Mouse (Mus musculus): ENCODE measurements at regions not wholly inside any gene's neighbourhood (a gene's known extent, or its start where the extent isn't known, plus 50 kb on each side); places are given as distances from the start of the nearest gene placed in this dataset.
A peak's percentile ranks its signal among the peaks of the same experiment; 100 is the strongest.

DNA sequence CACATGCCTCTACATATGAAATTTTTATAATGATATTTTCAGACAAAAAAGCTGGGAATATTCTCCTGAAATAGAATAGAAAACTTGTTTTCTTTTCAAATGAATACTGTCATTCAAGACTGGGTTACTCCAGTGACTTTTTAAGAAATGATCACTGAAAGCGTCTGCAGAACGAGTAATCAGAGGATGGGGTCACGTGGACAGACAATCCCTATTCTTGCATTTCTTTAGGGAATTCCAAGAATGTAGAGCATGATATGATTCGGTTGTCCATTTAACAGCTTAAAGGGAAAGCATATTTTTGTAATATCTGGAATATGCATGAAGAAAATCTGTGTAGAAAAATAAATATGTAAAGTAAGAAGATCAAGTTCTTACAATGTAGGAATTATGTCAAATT lies 65.6 kb downstream of the 4933402N22Rik start:
- DNase-seq (ENCODE audit: low spot score in 2 of 2), result no peak

DNA sequence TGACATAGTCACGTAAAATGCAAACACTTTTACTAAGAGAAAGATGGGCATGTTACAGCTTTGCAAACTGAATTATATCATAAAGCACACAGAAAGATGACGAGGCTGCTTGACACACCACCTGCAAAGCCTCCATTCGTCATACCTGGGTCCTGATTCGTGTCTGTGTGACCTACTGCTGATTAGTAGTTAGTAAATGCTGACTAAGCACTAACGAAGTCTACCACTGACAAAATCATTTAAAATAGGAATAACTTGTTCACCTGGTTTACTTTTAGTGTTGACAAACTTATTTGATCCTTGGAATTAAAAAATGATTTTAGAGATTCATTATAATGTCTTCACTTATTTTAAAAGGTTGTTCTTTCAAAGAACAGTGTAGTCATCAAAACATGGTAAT lies 71.3 kb downstream of the 4933402N22Rik start:
- DNase-seq (ENCODE audit: low spot score in 2 of 2), result no peak

DNA sequence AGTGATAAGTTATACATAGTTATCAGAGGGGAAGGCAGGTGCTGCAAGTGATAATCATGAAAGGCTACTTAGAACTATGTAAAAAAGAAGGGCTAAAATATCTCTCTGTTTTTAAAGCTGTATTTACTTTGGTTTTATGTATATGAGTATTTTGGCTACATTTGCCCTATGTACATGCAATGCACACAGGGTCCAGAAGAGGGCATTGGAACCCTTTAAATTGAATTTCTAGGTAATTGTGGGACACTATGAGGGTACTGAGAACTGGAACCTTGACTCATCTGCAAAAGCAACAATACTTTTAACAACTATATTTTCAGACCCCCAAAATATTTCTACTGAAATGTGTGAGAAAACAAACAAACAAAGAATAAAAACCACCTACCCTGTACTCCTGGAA lies 82.9 kb downstream of the 4933402N22Rik start:
- DNase-seq (ENCODE audit: low spot score in 2 of 2), result no peak

DNA sequence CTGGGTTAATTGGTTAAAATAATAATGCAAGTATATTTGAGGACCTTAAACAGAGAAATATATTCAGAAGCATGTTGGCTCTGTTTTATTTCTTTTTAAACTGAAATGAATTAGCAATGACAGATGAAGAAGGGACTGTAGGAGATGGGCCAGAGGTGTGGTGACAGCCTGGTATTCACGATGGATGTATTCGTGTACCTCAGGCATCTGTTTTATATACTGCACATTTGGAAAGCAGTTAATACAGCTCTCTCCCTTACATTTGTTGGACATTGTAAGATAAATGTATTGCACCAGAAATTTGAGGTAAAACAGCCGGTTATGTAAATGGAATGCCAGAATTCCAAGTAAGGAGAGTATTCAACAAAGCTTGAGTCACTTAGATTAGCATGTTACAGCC lies 88.6 kb downstream of the 4933402N22Rik start:
- DNase-seq (ENCODE audit: low spot score in 2 of 2), result no peak

DNA sequence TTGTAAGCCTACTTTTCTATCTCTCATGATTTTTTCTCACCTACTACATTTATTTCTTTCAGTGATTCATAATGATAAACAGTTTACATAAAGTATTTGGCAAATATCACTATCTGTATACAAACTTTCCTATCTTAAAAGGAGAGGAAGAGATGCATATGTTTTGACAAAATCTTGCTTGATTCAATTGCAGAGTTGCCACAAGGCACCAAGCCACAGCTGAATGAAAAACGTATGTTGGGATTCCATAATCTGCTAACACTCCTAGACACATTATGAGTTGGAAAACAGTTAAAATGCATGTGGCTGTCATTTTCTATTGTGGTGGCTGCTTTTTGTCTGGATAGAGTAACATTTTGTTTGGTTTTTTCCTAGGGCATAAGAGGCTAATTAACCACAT lies 98.5 kb downstream of the 4933402N22Rik start:
- no peak for DNase-seq (ENCODE audit: low spot score in 2 of 2)

DNA sequence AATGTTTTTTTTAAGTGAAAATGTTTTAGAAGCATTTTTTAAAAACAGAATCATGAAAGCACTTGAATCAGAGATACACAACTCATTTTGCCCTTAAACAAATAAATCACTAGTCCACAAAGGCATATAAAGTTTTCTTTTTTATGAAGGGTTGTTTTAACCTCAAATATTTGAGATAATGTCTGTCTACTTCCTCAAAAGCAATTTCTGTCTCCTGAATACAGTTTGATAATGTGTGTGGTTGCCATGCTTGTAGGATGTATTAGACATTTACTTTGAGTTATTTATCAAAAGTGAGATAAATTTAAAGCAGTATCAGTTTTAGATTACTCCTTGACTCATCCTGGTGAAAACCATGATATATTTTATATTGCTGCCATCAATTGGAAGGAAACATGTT lies 102.6 kb downstream of the 4933402N22Rik start:
- DNase-seq (ENCODE audit: low spot score in 2 of 2), result no peak

DNA sequence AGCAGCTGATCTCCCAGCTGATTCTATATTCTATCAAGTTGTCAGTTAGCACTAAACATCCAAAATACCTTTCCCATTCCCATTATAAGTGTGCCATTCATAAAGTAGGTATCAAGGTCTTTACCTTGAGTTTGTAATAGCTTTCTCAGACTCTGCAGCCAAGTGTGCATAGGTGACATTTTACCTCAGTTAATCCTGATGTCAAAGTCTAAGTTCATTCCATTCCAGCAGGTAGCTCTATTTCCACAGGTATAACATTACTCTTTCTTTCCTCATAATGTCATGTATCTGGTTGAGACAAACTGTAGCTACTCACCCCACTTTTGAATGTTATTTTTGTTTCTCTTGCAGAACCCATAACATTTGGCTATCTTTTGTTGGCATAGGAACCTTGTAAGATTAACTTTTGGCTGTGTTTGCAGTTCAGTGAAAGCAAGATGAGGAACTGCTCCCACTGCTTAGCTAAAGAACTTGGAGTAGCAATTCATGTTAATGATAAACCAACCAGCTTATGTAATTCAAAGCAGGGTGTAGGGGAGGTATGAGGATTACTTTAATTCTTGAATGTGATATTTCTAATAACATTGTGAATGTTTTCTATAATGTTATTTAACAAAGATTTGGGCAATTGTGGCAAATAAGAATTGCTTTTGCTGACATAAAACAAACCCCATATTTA lies 107.0 kb downstream of the 4933402N22Rik start:
- no peak for DNase-seq (ENCODE audit: low spot score in 2 of 2)

DNA sequence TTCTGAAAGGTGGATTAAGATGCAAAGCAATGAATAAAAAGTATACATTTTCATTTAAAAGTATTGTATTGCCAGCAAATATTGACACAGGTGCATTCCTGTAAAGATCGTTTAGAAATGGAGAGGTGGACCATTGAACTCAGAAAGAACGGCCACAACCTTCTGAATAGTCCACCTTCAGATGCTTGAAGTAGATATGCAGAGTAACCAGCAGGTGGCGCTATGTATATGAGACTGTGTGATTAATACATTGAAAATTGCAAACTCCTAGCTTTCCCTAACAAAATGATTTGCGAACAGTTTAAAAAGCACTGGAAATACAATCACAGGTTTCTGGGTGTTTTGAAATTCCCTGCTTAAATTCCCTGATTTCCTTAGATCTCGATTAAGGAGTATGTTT lies 112.2 kb downstream of the 4933402N22Rik start:
- peak in 1 of 2 experiments; percentile 51 for DNase-seq (ENCODE audit: low spot score in 2 of 2)

DNA sequence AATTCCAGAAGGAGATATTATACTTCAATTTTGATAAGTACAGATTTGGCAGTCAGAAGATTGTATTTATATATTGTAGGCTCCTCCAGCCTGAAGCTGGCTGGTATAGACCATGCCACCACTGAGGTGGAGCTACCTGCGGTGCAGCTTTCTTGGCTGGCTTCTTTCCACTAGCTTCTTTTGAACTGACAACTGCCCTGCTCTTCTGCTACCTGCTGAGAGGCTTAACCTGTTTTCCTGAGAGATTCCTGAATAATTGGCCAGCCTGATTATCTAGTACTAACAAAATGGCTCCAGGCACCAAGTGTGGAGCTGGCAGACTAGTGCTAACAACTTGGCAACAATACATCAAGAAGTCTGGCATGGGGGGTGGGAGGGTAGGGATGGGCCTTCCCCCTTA lies 132.0 kb downstream of the 4933402N22Rik start:
- DNase-seq (ENCODE audit: low spot score in 2 of 2), result no peak

DNA sequence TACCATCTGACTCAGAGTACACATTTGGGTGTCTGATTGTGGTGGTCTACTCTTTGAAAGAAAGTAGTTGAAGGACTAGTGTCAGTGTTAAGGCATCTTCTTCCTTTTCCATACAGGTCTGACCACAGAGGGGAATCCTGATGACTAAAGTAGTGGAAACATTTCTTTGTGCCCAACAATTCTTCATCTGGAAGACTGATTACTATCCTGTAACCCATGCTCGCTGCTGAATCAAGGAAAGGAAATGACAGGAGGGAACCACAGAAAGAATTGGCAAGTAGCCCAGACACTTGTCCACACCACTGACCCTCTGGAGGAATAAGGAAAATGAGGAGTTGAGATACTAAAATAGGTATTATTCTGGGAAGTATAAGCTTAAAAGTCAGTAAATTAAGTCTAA lies 162.3 kb downstream of the 4933402N22Rik start:
- no peak for DNase-seq (ENCODE audit: low spot score in 2 of 2)

DNA sequence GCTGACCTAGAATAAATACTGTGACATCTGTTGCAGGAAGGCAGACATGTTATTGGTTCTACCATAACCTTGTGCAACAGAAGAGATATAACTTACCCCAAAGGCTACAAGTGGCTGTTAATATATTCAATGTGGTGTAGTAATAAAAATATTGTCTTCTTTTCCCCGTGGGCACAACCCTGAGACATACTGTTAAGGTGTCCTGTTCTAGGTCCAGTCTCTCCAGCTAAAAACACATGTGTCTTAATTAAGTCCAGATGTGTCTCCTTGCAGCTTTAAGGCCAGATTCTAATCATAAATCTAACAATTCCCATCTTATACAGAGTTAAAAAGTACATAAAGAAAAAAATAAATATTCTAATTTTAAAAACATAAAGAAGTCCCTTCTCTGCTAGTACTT lies 175.8 kb downstream of the 4933402N22Rik start:
- DNase-seq (ENCODE audit: low spot score in 2 of 2), result no peak

DNA sequence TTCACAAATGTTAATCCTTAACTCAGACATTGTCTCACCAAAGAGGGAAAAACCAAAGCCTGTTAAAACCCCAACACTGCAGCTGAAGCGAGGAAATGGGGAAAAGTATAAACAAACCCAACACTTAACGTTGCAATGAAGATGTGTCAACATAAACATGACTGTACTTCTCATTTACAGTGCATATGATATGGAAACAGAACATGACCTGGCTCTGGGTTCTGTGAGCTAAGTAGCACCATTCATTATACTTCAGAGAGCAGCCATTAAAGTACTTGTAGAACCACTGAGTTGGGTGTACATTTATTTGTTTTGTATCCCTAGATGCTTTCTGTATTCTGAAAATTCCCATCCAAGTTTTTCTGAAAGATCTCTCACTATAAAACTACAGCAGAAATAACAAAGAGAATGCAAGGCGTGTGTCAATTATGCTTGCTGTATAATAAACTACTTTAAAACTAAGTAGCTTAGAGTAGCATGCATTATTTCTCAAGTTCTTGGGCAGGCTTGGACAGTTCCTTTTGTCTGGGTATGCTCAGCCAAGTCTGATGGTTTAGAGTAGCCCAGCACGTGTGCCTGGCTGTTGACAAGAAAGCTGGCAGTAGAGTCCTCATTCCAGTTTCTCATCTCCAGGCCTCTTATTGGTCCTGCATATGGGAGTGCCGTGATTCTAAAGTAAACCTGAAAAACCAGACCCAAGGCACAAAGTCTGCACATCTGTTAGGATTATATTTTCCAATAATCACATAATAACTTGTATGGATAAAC lies 198.9 kb downstream of the 4933402N22Rik start:
- DNase-seq (ENCODE audit: low spot score in 2 of 2), result no peak

DNA sequence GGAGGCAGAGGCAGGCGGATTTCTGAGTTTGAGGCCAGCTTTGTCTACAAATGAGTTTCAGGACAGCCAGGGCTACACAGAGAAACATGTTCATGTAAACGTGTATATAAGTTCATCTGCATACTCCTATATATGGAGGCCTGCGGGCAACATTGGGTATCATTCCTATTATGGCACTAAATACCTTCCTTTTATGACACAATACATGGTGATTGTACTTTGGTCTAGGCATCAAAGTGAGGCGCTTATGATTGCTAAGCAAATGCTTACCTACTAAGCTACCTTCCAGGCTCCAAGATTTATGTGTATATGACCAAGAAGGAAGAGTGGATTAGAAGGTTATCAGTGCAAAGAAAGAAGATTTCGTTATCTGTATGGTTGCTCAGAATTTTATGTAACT lies 207.1 kb downstream of the 4933402N22Rik start:
- no peak for DNase-seq (ENCODE audit: low spot score in 2 of 2)

DNA sequence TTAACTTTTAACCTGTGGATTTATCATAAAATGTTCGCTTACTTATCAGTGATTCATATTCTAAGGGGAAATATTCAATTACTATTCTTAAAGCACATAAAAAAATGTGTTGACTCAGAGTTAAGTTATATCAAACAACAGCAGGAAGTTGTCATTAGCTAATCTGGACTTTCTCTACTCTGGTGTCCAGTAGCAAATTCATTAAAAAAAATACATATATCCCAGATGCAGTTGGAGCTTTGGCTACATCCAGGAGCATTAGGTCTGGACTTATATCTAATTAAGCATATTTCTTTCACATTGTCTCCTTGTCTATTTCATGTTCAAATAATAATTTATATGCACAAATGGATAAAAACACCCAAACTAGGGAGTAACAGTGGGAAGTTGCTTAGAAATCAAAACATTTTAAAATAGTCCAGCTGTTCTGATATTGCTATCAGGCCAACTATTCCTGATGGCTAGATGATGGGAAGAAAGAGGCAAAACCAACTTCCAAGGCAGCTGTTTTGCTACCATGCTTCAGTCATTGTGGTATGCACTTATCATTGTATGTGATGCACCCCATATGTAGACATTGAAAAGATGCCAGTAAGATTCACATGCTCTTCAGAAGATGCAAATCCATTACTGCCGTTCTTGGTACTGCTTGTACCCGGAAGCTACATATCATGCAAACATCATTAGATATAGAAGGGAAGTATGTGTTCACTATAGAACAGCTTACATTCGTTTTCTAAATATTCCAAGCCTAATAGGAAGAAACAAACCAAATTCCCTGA lies 209.8 kb downstream of the 4933402N22Rik start:
- DNase-seq (ENCODE audit: low spot score in 2 of 2), result no peak

DNA sequence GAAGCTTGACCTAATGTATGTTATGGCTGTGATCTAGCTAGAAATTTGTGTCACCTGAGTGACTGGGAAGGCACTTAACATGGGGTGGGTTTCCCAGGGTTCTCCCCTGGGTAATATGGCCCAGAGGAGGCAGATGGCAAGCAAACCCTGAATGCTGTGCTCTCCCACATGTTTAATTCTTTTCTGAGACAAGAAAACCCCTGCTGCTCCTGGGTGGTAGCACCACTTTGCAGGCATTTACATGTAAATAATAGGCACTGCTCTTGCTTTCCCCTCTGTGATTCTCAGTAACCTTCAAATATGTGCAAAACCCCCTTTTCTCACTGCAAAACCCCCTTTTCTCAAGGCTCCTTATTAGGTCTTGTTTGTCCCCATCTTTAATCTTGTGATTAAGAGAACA lies 221.1 kb downstream of the 4933402N22Rik start:
- DNase-seq (ENCODE audit: low spot score in 2 of 2), result no peak

DNA sequence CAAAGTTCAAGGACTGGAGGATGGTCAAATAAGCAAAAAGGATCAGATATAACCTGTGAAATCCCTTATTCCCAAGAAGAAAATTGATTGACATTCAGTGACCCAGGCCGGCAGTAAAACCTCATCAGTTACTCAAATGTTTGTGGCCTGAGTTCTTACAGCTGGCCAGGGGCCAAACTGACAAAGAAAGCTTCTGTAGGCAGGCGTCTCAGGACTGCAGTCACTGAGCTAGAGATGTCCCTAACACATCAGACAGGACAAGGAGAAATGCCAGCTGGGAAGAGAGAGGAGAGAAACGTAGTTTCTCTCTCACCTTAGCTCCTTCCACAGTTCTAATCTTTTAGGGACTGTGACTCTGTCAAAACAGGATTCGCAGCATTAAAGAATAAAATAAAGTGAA lies 229.9 kb upstream of the Sema3d start:
- no peak for DNase-seq (ENCODE audit: low spot score in 2 of 2)

DNA sequence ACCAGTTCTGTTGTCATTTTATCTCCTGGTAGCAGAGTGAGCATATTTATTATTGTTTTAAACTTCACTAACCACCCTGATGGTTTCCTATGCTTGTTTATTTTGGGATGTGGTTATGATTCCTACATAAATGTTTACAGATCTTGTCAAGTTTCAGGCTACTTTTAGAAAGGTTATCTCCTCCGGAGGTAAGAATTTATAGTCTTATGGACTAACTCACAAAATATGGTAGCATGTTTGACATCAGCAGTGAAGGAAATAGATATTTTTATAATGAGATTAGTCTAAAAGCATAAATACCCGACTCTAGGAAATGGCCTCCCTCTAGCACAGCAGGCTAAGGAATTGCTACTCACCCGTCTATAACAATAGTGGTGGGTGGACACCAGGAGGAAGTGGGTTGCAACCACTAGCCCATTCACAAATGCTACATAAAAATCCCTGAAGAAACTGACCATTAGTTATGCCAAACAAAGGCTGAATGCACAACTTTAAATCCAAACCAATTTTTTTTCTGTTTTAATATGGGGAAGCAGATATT lies 228.6 kb upstream of the Sema3d start:
- DNase-seq (ENCODE audit: low spot score in 2 of 2), result no peak

DNA sequence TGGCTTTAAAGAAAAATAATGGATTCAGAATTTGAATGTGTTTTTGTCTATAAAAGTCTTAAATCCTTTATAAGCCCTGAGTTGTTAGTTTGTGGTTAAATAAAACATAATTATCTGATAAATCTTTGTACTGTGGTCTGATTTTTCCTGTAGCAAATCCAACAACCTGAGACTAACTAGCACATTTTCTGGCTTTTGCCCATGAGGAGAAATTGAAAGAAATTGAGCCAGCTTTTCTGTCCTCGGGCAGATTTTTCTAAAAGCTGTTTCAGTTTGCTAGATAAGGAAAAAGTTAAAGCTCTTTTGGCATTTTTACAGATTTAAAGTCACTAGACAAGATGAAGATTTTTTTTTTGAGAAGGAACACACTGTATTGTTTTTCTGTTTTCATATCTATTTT lies 191.5 kb upstream of the Sema3d start:
- DNase-seq (ENCODE audit: low spot score in 2 of 2), result no peak

DNA sequence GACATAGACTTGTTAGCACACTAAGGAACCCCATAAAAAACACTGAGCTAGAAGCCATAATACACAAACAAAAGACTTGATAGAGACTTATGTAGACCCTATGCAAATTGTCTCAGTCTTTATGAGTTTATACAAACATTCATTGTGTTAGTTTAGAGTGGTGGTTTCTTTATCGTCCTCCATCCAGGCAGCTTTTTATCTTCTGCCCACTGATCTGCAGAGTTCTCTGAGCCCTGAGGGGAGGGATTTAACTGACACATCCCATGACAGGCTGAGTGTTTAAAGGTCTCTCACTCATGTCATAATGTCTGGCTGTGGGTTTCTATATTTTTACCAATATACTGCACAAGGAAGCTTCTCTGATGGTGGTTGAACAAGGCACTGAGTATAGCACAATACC lies 175.7 kb upstream of the Sema3d start:
- no peak for DNase-seq (ENCODE audit: low spot score in 2 of 2)

DNA sequence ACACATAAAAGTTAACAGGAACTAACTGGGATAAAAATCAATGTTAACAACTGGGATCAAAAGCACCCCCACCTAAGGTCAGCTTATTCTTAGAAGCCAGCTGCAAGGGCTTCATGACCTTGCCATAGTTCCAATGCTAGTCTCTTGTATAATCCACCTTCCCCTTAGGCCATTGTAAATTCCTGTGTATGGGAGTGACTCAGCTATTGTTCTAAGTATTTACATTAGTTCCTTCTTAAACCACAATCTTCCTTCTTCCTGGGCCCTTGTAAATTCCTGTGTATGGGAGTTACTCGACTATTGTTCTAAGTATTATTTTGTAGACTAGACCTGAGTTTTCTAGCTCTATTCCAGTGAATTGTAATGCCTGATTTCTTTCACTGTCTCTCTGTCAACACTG lies 173.6 kb upstream of the Sema3d start:
- DNase-seq (ENCODE audit: low spot score in 2 of 2), result no peak

DNA sequence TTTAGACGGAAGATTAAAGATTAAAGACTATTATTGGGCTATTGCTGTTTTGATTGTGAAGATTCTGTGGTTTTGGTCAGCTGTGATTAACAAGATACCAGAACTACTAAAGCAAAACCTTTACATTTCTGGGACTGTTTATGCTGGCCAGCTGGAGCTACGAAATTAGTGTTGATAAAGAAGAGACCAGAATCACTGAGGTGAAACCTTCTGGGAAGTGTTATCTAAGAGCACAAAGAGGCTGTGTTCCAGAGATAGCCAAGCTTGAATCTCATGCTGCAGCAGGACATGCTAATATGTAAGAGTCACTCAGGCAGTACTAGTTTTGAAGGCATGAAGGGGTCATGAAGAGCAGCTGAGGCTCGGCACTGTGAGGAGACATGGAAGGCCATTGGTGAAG lies 169.7 kb upstream of the Sema3d start:
- DNase-seq (ENCODE audit: low spot score in 2 of 2), result no peak

DNA sequence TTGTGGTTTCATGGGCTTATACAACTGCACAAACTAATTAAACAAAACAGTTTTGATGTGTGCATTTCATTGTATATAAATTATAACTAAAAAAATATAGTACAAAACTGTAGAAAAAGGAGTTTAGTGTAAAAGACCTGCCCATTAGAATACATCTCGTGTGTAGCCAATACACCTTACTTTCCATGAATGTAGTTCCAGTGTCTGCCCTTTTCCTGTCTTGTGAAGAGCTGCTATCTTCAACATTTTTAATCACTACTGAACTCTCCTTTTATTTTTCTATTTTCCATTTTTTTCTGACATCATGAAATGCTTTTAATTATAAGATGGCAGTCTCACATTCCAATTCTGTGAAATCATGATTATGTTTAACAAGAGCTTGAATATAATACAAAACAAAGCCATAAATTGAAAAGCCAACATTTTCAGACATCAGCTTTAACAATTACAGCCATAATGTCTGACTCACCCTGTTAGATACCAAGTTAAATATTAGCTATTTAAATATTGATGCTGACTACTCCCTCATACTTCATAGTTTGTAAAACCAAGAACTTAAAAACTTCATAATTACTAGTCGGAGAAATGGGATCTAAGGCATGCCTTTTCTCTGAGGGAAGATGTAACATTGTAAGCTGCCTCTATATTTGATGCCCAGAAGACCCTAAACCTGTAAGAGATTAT lies 163.6 kb upstream of the Sema3d start:
- no peak for DNase-seq (ENCODE audit: low spot score in 2 of 2)
